Mouse (Mus musculus) CD8-positive naive resting alpha-beta T cell, adult 2 months (primary cell): Measurements from ENCODE around the gene Zfp207.
"Not testable (repeated sequence)": the region's sequence is repeated elsewhere in the genome, so short reads cannot be mapped to it uniquely, and the experiment has no call there.

Experiments used
- DNase-seq, 2 experiments: peaks; one replicate each; pipeline ENCODE4 v3.0.0; 2022; ENCODE audit warnings: low read depth in 2 of 2, low spot score in 2 of 2

Gene Zfp207

GRCm38 (mm10) chr11:80383019-80383625 is at the start of gene Zfp207:
TSS of gene Zfp207 (plus strand) at chr11:80383279.
- peak; percentile 94 to 96 for DNase-seq

- no peak for DNase-seq
Measured at GRCm38 (mm10) chr11:80335609-80336350, 47.3 kb upstream of the Zfp207 start.

- DNase-seq = no peak
Measured at GRCm38 (mm10) chr11:80336351-80336730, 46.7 kb upstream of the Zfp207 start.

GRCm38 (mm10) chr11:80342482-80342881 is 40.6 kb upstream of the Zfp207 start:
- DNase-seq = no peak

DNA sequence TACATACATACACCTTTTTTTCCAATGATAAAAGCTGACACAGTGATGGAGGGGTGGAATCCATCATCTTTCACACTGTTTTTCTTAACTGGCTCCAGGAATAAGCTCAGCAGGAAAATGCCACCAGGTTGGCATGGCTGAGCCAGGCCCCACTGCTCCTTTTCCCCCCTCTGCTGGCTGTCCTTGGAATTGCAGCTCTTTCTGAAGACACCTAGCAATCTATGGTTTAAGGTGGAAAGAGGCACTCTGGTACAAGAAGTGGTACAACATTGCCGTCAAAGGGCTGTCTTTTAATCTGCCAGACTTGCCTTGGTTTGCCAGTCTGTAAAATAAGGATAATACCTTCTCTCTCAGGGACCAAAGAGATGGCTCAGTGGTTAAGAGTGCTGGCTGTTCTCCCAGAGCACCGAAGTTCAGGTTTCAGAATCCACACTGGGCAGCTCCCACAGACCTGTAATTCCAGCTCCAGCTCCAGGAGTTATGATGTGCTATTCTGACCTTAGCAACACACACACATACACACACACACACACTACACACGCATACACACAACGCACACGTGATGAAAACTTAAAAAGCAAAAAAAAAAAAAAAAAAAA is 31.1 kb upstream of the Zfp207 start:
- DNase-seq = peak; percentile 71 to 82

DNA sequence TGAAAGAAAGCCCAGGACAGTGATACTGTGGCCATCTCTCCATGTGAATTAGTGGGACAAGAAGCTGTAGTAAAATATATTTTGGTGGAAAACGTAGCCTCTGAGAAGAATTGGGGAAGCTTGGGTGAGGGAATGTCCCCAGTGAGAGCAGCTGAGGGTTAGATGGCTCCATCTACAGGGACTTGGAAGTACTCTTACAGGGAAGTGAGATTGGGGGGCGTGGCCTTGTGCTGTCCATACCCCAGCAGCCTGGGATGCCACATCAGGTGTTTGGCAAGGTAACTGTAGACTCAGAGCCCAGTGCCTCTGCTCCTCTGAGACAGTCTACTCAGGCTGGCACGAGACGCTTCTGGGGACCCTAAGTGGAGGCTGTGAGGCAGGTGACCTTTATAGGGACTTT is 28.2 kb upstream of the Zfp207 start:
- DNase-seq = no peak

GRCm38 (mm10) chr11:80368949-80369348 is 14.1 kb upstream of the Zfp207 start:
- DNase-seq = no peak

- DNase-seq = no peak
Measured at GRCm38 (mm10) chr11:80376651-80377050, 6.4 kb upstream of the Zfp207 start.

GRCm38 (mm10) chr11:80377712-80378451 is 5.2 kb upstream of the Zfp207 start, which contains the start of gene 5730455P16Rik:
TSS of gene 5730455P16Rik (minus strand) at chr11:80378034.
- peak; percentile 76 to 77 for DNase-seq

GRCm38 (mm10) chr11:80378452-80379068 is 4.5 kb upstream of the Zfp207 start:
- not testable (repeated sequence) for DNase-seq

- not testable (repeated sequence) for DNase-seq
Measured at GRCm38 (mm10) chr11:80379184-80379583, 3.9 kb upstream of the Zfp207 start.

GRCm38 (mm10) chr11:80382626-80383018 is 457 bp upstream of the Zfp207 start:
- DNase-seq = peak; percentile 21 to 49

DNA sequence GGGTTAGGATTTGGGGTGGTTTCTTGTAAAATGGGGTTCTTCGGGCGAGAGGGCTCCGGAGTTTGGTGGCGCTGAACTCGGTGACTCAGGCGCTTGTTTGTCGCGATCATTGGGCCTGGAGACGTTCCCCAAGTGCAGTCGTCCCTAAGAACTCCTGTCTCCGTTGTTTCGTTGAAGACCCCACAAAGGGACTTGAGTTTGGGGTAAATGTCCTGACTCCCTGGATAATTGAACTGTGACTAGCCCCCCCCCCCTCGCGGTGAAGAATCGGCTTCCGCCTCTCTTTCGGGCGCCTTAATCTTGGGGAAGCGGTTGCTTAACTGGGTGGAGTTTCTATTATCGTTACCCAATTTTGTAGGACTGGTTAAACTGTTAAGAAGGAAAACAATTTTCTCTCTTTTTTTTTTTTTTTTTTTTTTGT is 557 bp downstream of the Zfp207 start:
- DNase-seq = no peak

- DNase-seq = no peak
Measured at GRCm38 (mm10) chr11:80384461-80384860, 1.4 kb downstream of the Zfp207 start.

DNA sequence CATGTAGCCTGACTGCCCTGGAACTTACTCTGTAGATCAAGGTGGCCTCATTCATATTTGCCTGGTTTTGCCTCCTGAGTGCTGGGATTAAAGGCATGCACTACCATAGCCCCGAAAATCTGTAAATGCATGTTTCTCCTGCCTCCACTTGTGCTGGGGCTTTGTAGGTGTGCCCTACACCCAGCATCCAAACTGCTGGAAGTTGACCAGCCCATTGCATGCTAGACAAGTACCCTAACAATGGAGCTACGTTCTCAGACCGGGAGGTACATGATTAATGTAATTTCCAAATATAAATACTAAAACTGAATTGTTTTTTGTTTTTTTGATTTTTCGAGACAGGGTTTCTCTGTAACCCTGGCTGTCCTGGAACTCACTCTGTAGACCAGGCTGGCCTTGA is 2.0 kb downstream of the Zfp207 start:
- no peak for DNase-seq

- DNase-seq = no peak
Measured at GRCm38 (mm10) chr11:80386790-80387189, 3.7 kb downstream of the Zfp207 start.

- DNase-seq = no peak
Measured at GRCm38 (mm10) chr11:80389885-80390284, 6.8 kb downstream of the Zfp207 start.

- DNase-seq = no peak
Measured at GRCm38 (mm10) chr11:80391407-80392120, 8.5 kb downstream of the Zfp207 start.

DNA sequence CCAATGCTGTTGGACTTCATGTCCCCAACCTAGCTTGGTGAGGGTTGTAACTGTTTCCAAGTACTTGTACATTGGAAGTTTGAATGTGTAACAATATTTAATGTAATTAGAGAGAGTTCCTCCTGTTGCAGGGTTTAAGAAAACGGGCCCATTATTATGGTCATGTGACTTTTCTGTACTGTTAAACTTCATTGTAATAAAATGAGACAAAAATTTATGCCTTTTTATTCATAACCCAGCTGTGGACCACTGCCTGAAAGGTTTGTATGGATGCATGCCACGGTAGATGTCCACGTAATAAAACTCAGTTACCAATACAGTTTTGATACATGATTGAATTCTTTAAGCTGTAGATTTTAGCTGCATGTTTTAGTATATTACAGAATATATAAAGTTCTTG is 12.9 kb downstream of the Zfp207 start:
- no peak for DNase-seq

GRCm38 (mm10) chr11:80396617-80397016 is 13.5 kb downstream of the Zfp207 start:
- no peak for DNase-seq
